Mouse (Mus musculus) MN1 (cell line): ENCODE results near the gene Tmem80.
A peak's percentile ranks its signal among the peaks of the same experiment; 100 is the strongest.

Source experiments
- DNase-seq: peaks from one replicate; pipeline ENCODE4 v3.0.0-alpha.2; 2016; ENCODE audit warnings: low spot score

Tmem80 gene

GRCm38 (mm10) chr7:141327469-141328372 is at the start of gene Tmem80, which contains the start of gene Deaf1:
Gene Tmem80 (plus strand): TSS chr7:141327739.
Gene Deaf1 (minus strand): TSS chr7:141327690.
- DNase-seq = peak; percentile 99

GRCm38 (mm10) chr7:141278766-141279590 is 48.6 kb upstream of the Tmem80 start, which contains the start of gene Sct:
Gene Sct (minus strand): TSS chr7:141279133.
- DNase-seq = peak; percentile 40

- no peak for DNase-seq
Measured at GRCm38 (mm10) chr7:141281442-141281841, 46.1 kb upstream of the Tmem80 start.

GRCm38 (mm10) chr7:141282756-141283155 is 44.8 kb upstream of the Tmem80 start:
- no peak for DNase-seq

- DNase-seq = no peak
Measured at GRCm38 (mm10) chr7:141288042-141288441, 39.5 kb upstream of the Tmem80 start.

GRCm38 (mm10) chr7:141291921-141292582 is 35.5 kb upstream of the Tmem80 start, which contains the start of gene Drd4:
Gene Drd4 (plus strand): TSS chr7:141292006.
- DNase-seq = peak; percentile 50

GRCm38 (mm10) chr7:141292583-141293388 is 34.8 kb upstream of the Tmem80 start:
- peak; percentile 39 for DNase-seq

- DNase-seq = no peak
Measured at GRCm38 (mm10) chr7:141293852-141294471, 33.6 kb upstream of the Tmem80 start.

- no peak for DNase-seq
Measured at GRCm38 (mm10) chr7:141294479-141294878, 33.1 kb upstream of the Tmem80 start.

GRCm38 (mm10) chr7:141297926-141298650 is 29.5 kb upstream of the Tmem80 start:
- DNase-seq = no peak

GRCm38 (mm10) chr7:141299175-141299574 is 28.4 kb upstream of the Tmem80 start:
- no peak for DNase-seq

- DNase-seq = no peak
Measured at GRCm38 (mm10) chr7:141301386-141301785, 26.2 kb upstream of the Tmem80 start.

- no peak for DNase-seq
Measured at GRCm38 (mm10) chr7:141302702-141303268, 24.8 kb upstream of the Tmem80 start.

- no peak for DNase-seq
Measured at GRCm38 (mm10) chr7:141304537-141304936, 23.0 kb upstream of the Tmem80 start.

GRCm38 (mm10) chr7:141314416-141314815 is 13.1 kb upstream of the Tmem80 start:
- no peak for DNase-seq

- DNase-seq = no peak
Measured at GRCm38 (mm10) chr7:141315076-141315475, 12.5 kb upstream of the Tmem80 start.

GRCm38 (mm10) chr7:141315974-141316373 is 11.6 kb upstream of the Tmem80 start:
- DNase-seq = peak; percentile 48

GRCm38 (mm10) chr7:141317619-141318132 is 9.9 kb upstream of the Tmem80 start:
- DNase-seq = no peak

- no peak for DNase-seq
Measured at GRCm38 (mm10) chr7:141319446-141319845, 8.1 kb upstream of the Tmem80 start.
